Mouse (Mus musculus): ENCODE data around the gene Tanc1.
"Not testable (repeated sequence)": the region's sequence is repeated elsewhere in the genome, so short reads cannot be mapped to it uniquely, and the experiment has no call there.

Tanc1 gene

DNA sequence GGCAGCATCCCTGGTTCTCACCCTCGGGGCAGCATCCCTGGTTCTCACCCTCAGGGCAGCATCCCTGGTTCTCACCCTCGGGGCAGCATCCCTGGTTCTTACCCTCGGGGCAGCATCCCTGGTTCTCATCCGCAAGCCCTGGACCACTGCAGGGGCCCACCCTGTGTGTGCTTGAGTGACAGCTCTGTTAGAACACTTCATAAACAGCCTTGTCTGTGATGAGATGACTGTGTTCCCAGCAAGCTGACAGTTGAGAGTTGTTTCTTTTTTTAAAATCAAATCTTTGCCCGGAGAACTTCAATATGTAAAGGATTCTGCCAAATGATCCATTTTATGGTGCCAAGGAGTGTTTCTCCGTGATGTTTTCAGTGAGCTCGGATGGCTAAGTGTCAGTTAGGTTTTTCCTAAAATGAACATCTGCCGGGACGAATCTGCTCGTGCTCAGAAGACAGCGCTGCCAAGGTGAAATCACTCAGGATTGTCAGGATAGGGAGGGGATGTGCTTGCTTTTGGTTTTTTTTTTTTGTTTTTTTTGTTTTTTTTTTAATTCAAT is 216.3 kb downstream of the Tanc1 start:
- DNase-seq (ENCODE audit: low spot score in 2 of 2), result peak in 1 of 2 experiments; percentile 21

DNA sequence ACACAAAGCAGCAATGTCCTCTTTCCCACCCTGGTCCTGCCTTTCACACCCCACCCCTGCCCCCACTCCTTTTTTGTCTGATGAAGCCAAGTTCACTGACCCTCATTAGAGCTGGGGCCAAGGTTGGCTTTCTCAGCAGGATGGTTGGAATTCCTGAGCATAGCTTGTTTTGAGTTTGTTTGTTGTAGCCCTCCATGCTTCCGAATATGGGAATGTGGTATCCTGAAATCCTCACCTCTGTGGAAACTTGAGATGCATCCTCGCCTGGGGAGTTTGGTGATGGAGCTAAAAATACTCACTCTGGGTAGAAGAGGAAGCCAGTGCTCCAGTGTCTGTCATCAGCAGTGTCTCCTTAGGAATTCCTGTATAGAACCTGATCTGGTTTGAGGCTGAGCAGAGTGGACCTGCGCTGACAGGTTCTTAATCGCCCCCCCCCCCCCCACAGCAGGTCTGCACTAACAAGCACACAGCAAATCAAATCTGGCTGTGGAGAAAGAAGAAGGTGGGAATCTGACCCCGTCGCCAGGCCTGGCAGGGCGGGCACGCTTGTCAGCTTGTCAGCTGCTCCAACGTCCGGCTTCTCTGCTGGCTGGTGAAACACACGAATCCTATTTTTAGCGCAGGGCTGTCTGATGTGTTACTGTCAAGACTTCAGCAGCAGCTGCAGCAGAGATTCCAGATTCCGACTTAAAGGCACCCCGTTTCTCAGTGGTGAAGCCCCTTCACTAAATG is 217.1 kb downstream of the Tanc1 start:
- DNase-seq (ENCODE audit: low spot score in 2 of 2), result peak; percentile 30 to 36

GRCm38 (mm10) chr2:59829718-59830117 is 217.9 kb downstream of the Tanc1 start:
- DNase-seq (ENCODE audit: low spot score in 2 of 2), result no peak

GRCm38 (mm10) chr2:59830151-59830550 is 218.3 kb downstream of the Tanc1 start:
- DNase-seq (ENCODE audit: low spot score in 2 of 2), result no peak

DNA sequence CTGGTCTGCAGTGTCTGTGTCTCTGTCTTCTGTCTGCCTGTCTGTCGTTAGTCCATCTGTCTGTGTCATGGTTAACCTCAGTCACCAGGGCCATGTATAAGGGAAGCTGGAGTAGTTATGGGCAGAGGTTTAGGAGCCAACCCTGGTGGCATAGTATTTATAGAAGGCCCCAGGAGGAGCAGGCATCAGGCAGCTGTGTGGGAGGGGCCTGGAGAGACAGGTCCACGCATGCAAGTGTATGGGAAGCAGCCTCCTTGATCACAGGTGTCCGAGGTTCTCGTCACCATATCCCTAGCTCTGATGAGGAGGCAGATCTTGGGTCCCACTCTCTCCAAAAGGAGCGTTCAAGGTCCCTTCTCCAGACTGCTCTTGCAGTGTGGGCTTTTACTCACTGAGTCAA is 219.1 kb downstream of the Tanc1 start:
- no peak for DNase-seq (ENCODE audit: low spot score in 2 of 2)

DNA sequence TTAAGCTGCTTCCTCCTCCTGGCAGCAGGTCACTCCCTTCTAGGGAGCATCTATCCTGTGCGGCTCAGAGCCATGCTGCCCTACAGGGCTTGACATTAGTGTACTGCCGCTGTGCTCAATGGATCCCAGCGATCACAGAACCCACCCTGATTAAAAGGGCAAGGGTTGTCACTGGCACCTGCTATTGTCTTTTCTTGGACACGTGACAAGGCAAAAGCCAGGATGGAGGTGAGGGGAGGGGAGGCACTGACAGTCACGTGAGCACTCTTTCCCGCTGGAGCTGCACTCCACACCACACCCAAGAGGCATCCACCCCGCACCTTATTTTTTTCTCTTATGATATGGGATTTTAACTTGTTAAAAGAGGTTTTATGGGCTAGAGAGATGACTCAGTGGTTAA is 220.0 kb downstream of the Tanc1 start:
- DNase-seq (ENCODE audit: low spot score in 2 of 2), result no peak

DNA sequence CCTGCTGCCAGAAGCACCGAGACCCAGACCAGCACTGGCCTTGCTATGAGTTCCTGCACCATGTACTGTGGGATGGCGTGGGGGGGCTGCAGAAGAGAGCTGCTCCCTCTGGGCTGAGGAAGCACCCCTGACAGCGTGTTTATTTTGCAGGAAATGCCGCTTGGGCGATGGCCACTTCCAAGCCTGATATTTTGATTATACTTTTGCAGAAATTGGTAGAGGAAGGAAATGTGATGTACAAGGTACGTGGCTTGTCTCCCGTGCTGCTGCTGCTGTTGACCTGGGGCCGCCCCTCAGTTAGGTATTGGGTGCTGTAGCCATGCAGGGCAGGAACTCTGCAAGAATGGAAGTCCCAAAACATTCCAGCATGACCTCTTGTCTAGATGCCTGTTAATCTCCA is 227.0 kb downstream of the Tanc1 start:
- no peak for DNase-seq (ENCODE audit: low spot score in 2 of 2)

DNA sequence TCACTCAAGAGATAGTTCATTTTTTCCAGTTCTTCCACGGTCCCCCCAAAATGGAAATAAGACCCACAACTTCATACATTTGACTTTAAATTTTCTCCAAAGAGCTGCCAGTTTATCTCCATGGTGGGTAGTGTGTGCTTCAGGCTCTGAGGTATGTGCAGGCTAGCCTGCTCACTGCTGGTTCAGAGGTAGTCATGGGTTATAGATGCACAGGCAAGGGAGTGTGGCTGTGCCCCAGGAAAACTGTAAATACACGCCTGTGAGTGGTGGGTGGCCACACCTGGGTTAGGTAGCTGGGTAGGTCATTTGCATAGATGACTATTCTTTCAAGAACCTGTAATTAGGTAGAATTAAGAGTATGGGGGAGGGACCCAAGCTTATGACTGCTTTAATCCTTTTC is 227.9 kb downstream of the Tanc1 start:
- no peak for DNase-seq (ENCODE audit: low spot score in 2 of 2)

GRCm38 (mm10) chr2:59840191-59840590 is 228.3 kb downstream of the Tanc1 start:
- DNase-seq (ENCODE audit: low spot score in 2 of 2), result no peak

GRCm38 (mm10) chr2:59841189-59841939 is 229.5 kb downstream of the Tanc1 start:
- no peak for DNase-seq (ENCODE audit: low spot score in 2 of 2)

GRCm38 (mm10) chr2:59841944-59842343 is 230.1 kb downstream of the Tanc1 start:
- no peak for DNase-seq (ENCODE audit: low spot score in 2 of 2)

GRCm38 (mm10) chr2:59842556-59843008 is 230.7 kb downstream of the Tanc1 start:
- no peak for DNase-seq (ENCODE audit: low spot score in 2 of 2)

DNA sequence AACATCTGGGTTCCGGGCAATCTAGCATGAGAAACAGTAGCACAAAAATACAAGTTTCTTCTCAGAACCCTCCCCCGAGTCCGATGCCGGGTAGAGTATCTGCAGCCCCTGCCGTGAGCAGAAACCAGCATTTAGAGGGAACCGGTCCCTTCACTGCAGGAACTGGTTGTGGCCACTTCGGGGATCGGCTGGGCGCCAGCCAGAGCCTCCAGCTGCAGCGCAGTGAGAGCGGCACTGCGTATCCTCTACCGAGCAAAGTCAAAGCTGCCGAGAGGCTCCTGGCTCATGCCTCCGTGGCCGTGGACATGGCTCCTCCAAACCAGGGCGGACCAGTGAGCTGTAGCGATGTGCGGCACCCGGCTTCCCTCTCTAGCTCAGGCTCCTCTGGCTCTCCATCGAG is 231.3 kb downstream of the Tanc1 start:
- DNase-seq (ENCODE audit: low spot score in 2 of 2), result no peak

GRCm38 (mm10) chr2:59843848-59844247 is 232.0 kb downstream of the Tanc1 start:
- no peak for DNase-seq (ENCODE audit: low spot score in 2 of 2)

DNA sequence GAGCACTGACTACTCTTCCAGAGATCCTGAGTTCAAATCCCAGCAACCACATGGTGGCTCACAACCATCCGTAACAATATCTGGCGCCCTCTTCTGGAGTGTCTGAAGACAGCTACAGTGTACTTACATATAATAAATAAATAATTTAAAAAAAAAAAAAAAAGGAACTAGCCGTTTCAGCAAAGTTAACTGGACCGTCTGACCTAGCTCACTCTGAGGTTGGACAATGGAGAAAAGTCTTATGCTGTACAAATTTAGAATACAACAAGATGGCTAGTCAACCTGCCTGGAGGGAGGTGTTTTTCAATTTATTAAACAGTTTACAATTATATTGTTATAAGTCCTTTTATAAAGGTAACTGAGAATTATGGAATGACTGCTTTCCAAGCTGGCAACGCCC is 240.0 kb downstream of the Tanc1 start:
- DNase-seq (ENCODE audit: low spot score in 2 of 2), result not testable (repeated sequence)

DNA sequence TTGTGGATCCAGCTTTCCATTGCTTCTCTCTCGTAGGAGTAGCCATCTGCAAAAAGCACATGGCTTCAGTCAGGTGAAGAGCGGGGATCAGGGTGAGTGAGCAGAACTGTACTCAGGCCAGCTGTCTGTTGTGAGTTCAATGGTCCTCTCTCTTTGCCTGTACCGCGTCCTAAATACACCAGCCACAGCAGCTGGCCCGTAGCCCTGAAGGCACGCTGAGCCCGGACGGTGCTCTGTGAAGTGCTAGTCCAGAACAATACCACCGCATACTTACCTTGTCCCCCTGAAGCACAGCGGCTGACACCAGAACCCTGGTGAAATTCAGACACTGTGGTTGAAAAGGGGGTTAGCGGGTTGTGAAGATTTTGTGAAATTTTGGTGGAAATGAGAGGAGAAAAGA is 241.1 kb downstream of the Tanc1 start:
- DNase-seq (ENCODE audit: low spot score in 2 of 2), result no peak

GRCm38 (mm10) chr2:59853543-59853942 is 241.7 kb downstream of the Tanc1 start:
- DNase-seq (ENCODE audit: low spot score in 2 of 2), result no peak

- peak in 1 of 2 experiments; percentile 17 for DNase-seq (ENCODE audit: low spot score in 2 of 2)
Measured at GRCm38 (mm10) chr2:59854363-59854762, 242.5 kb downstream of the Tanc1 start.

GRCm38 (mm10) chr2:59862618-59863017 is 250.8 kb downstream of the Tanc1 start:
- no peak for DNase-seq (ENCODE audit: low spot score in 2 of 2)

- no peak for DNase-seq (ENCODE audit: low spot score in 2 of 2)
Measured at GRCm38 (mm10) chr2:59870526-59870925, 258.7 kb downstream of the Tanc1 start.

GRCm38 (mm10) chr2:59876482-59876881 is 264.6 kb downstream of the Tanc1 start:
- no peak for DNase-seq (ENCODE audit: low spot score in 2 of 2)

GRCm38 (mm10) chr2:59877335-59877734 is 265.5 kb downstream of the Tanc1 start:
- no peak for DNase-seq (ENCODE audit: low spot score in 2 of 2)

DNA sequence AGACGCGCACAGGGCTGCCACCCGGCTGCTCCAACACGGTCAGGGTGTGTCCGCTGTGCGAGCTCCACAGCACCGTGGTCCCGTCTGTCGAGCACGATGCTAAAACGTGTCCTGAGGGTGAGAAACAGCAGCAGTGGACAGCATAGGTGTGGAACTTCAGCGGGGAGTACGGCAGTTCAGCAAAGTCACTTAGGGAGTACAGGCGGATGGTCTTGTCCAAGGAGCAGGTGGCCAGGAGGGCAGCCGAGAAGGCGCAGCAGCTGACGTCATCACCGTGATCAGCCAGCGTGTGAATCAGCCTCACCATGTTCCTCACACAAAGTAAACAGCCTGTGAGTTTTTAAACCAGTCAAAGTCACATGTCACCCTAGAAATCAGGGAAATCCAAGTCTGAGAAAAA is 266.4 kb downstream of the Tanc1 start:
- DNase-seq (ENCODE audit: low spot score in 2 of 2), result no peak
